Mouse (Mus musculus) frontal cortex, postnatal 36 days (tissue): Measurements from ENCODE around the gene Lce1l.
"Not testable (repeated sequence)": the region's sequence is repeated elsewhere in the genome, so short reads cannot be mapped to it uniquely, and the experiment has no call there.

Experiments
- DNase-seq, 2 experiments: peaks; one replicate each; pipeline ENCODE4 v3.0.0; 2022; ENCODE audit warnings: low spot score in 2 of 2

The Lce1l gene

GRCm38 (mm10) chr3:92851186-92851585 is at the start of gene Lce1l:
Gene Lce1l, minus strand, starts transcription at chr3:92851286.
- DNase-seq, result no peak

- DNase-seq, result no peak
Measured at GRCm38 (mm10) chr3:92894489-92894888, 43.4 kb upstream of the Lce1l start.

DNA sequence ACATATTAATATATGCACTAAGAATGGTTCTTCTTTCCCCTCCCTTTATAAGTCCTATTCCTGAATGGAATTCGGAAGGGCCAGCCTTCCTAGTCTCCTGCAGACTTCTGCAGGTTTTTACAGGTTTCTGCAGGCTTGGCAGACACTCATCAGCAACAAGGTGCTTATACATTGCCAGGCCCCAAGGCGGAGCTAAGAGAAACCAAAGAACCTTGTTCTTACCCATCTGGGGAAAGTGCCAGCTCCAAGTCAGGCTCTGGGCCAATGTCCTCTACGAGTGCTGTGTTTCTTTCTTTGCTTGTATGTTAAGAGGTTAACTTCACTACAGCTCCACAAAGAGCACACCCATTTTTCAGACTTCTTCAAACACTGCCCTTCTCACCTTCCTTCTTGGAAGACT is 43.0 kb upstream of the Lce1l start:
- DNase-seq, result no peak

- peak; percentile 3 to 4 for DNase-seq
Measured at GRCm38 (mm10) chr3:92874180-92874579, 23.1 kb upstream of the Lce1l start.

DNA sequence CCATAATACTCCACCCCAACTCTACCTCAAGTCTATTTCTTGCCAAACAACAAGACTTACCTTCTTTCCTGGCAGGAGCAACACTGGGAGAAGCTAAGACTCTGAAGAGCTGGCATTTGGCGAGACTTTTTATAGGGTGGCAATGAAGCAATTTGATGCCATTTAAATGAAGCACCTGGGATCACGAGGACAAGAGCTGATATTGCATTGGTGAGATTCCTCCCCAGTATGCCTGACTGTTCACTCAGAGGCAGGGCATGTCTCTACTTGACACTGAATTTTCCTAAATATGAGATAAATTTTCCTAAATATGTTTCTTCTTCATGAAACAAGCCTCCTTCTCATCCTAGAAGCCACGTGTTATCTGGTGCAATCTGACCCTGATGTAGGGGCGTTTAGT is 19.0 kb upstream of the Lce1l start, which contains the start of gene 2310050C09Rik:
Gene 2310050C09Rik, minus strand, starts transcription at position 101 of the 400 bp plus-strand sequence.
- DNase-seq, result no peak

- no peak for DNase-seq
Measured at GRCm38 (mm10) chr3:92827108-92827507, 24.0 kb downstream of the Lce1l start, which contains the start of gene Kprp. Gene Kprp, minus strand, starts transcription at chr3:92827247.

DNA sequence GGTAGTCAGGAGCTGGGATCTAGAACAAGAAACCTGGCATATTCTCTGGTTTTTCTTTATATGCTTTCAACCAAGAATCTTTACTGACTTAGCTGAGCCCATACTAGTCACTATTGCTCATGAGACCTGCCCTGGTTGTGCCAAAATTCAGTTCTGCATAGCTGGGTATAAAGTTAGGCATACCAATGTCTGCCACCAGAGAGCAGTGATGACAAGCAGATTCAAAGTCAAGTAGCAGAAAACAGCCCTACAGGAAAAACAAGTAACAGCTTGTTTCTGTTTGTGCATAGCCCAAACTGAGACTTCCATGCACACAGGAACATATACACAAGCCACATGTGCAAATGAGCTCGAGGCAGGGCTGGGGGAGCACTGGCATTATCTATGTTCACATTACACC is 25.3 kb downstream of the Lce1l start:
- DNase-seq, result peak in 1 of 2 experiments; percentile 1

DNA sequence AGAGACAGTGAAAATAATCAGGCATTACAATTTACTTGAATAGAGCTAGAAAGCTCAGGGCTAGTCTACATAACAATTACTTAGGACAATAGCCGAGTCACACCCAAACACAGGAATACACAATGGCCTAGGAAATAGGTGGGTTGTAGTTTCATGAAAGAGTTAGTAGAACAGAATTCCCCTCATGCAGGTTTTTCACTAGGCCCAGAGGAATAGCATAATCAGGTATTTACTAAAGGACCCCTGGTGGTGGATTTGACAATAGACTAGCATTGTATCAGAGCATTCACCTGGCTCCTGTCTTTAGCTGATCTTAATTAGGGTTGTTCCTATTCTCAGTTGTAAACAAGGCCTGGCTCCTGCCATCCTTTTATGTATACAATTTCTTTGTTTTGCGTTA is 35.0 kb downstream of the Lce1l start:
- DNase-seq, result not testable (repeated sequence)

- DNase-seq, result no peak
Measured at GRCm38 (mm10) chr3:92815581-92815980, 35.5 kb downstream of the Lce1l start.

DNA sequence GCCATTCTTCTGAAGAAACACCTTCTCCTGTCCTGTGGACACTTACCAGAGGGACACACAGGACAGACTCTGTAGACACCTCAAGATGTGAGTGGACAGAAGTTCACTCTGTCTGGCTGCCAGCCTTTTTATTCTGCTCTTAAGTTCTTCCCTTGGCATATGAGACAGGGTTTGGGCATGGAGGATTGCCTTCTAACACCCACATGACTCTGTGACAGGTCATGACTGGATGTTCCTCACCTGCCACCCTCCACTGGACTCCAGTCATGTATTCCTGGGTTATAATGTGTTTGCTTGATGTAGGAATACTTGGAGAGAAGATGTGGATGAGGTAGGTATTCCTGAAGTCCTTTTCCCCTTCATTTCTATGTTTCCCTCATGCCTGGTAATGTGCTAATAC is 43.3 kb downstream of the Lce1l start, which contains the start of gene Lce1k:
Gene Lce1k, minus strand, starts transcription at position 101 of the 400 bp plus-strand sequence.
- no peak for DNase-seq
